Mouse (Mus musculus): Measurements from ENCODE around the gene Abca14.
"Not testable (repeated sequence)": the region's sequence is repeated elsewhere in the genome, so short reads cannot be mapped to it uniquely, and the experiment has no call there.

Gene Abca14

DNA sequence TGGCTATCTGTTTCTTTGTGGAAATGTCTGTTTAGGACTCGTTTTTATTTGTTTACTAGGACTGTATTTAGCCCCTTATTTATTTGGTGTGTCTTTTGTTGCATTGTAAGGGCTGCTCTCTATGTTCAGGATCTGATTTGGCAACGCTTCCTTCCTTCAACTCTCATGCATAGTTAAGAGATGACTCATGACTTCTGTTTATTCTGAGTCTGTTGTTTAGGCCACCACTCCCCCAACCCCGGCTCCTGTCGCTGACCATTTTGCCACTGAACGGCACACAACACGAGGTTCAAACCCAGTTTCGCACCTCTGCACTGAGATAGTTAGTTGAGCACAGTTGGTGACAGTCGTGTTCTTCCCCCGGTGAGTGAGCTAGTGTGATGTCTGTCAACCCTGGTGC, 2.2 kb downstream of the Abca14 start:
- DNase-seq, result no peak

GRCm38 (mm10) chr7:120228541-120228940, 24.8 kb downstream of the Abca14 start:
- DNase-seq, result no peak

GRCm38 (mm10) chr7:120241092-120241491, 37.3 kb downstream of the Abca14 start:
- no peak for DNase-seq

DNA sequence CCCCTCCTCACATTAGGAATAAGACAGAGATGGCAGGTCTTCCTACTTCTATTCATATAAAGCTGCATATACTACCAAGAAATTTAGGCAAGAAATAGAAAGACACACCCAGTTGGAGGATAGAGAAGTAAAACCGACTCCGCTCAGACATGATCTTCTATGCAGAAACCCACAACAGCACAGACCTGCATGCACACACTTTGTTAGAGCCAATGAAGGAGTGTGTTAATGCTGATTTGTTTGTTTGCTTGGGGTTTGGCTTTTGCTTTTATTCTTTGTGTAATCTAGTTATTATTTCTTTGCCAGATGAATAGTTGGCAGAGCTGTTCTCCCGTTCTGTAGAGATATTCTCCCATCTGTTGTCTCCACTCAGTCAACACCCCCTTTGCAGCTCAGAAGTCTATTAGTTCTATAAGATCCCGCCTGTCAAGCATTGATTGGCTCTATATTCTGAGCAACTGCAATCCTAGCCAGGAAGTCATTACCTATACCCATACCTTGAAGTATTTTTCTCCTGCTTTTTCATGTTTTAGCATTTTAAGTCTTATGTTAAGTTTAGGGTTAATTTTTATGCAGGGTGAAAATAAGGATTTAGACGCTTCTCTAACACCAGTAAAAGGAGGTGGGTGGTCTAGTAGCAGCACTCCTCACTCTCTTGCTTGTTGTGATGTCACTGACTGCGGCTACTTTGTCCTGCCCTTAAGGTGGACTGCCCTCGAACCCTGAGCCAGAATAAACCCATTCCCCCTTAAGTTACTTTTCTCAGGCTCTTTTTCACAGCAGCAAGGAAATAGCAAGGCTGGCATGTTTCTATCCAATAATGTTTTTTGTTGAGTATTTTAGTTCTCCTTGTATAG, 67.6 kb downstream of the Abca14 start:
- no peak for DNase-seq

DNA sequence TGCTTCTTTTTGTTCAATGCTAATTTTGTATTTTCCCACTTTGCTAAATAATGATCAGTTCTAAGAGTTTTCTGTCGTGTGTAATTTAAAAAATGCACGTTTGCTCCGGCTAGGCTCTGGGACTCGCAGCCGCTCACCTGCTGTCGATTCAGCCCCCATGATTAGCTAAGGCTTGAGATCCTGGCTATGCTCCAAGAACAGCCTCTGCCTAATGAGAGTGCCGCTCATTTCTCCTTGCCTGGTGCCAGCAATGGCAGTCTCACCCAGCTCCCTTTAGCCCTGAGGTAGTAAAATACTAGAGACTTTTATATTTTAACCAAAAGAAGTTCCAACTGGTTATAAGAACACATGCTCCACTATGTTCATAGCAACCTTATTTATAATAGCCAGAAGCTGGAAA, 68.3 kb downstream of the Abca14 start:
- no peak for DNase-seq

DNA sequence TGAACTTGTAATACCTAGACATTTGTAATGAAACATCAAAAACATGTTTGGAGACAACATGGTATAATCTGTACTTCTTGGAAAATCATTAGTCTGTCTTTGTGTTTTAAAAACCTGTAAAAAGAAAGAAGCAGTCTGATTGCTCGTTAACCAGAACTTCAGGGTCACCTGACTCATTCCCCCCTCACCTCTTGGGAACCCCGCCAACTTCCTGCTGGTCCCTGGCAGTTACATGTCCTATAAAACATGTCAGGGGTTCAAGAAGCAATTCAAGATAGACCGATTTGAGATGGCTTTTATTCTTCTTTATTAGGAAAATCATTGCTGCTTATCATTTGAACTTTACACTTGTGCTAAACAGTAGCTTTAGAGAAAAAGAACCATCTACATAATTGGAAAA, 81.5 kb downstream of the Abca14 start:
- DNase-seq, result no peak

GRCm38 (mm10) chr7:120316086-120316485, 112.3 kb downstream of the Abca14 start:
- no peak for DNase-seq

DNA sequence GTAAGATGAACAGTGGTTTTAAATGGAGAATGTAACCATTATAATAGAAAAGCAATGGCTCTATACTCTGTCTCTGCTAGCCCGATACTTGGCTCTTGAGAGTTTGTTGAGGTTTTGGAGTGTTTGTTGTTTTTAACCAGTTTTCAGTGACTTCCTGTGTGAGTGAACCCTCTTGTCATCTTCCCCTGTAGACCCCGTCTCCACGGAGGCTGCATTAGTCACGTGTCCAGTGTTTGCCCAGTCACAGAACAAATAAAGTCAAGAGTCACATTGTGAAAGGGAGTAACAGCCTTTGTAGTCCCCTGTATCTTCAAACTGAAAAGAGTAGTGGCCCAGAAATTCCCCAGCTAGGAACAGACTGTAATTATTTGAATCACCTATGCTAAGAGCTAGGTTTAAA, 119.2 kb downstream of the Abca14 start:
- no peak for DNase-seq

DNA sequence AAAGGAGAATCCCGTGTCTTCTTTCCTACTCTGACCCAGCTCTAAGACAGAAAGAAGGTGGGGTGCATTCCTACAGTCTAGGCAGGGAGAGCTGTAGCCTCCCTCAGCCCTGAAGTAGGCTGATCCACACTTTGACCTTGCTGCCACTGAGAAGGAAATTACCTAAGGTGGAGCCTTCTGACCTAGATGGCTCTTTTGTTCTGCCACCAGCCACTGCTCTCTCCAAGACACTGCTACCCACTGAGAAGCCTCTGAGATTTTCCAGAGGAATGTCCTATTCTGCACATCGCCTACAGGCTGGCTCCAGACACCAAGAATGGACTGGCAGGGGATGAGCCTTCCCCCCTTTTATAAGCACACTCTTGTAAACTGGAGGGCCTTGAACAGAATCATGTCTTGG, 122.2 kb downstream of the Abca14 start:
- DNase-seq, result not testable (repeated sequence)

DNA sequence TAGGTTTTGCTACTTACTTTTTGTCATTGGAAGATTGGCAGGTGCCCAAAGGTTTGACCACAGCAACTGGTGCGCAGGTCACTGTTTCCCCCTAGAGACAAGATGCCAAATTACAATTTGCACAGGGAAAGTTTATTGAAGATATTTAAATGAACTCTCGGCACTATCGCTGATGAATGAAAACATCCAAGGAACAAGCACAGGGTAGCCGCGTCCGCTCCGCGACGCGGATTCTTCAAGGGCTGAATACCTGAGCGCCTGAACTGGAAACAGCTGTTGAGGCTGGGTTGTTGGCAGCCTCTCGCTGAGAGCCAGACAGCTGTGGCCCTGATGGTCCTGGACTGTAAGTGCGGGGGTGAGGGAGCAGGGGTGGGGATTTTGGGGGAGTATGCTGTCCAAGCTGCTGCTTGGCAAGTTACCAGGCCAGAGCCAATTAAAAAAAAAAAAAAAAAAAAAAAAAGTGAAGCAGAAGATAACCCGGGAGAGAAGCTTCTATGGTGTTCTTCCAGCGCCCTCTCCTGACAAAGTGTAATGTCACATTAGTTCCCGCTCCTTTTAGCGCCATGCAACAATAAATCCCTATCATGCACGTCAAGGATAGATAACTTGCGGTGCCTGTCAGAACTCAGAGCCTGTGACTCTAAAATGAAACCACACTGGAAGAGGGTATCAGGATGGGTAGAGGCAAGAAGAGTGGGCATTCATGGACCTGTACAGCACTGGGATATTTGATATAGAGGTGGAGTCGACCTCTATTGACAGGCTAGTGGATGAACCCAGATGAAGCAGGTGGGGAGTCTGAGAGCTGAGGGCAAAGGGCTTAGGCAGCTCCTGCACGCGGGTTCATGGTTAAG, 123.7 kb downstream of the Abca14 start:
- no peak for DNase-seq

DNA sequence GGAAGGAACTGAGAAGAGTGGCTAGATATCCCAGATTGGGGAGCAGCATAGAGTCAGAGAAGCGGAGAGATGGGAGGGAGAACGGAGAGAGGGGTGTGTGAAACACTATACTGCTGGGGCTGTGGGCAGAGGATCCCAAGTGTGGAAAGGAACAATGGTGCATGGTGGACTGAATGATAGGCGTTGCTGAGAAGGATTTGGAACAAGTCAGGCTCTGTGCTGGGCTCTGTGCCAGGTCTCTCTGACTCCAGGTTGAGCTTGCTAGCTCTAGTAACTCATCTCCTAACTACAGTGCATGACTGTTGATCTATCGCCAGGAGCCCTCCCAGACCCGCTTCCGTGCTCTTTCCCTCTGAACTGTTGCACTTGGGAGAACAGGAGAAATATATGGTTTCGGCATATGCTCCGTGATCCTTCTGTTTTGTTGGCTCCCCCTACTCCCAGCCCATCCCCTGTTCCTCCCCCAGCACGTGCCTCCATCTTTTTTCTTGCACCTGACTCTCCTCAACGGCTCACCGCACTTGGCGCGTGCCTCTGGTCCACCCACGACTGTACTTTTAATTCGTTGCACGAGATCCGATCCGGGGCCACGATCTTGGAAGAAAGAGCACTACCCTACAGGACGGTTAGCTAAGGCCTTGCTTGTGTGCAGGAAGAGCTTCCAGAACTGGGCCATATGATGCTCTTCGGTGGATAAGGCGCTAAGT, 124.5 kb downstream of the Abca14 start, which contains the start of gene Abca15:
Abca15 (plus strand) TSS at position 584 of the 707 bp plus-strand sequence.
- no peak for DNase-seq

DNA sequence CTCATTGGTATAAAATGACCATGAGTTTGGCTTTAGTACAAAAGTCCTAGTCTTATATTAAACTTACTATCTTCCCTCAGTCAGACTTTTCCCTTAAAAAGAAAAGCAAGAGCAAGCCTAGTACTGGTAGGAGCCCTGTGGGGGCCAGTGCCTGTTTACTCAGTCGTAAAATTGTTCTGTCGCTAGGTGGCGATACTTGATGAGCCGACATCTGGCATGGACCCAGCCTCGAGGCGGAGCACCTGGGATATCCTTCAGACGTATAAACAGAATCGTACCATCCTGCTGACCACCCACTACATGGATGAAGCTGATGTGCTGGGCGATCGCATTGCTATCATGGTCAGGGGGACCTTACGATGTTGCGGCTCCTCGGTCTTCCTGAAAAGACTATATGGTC, 157.4 kb downstream of the Abca14 start:
- no peak for DNase-seq

All from thymus, postnatal 25 days (tissue).